Mouse (Mus musculus): Measurements from ENCODE around the gene Rnasek. TPM values are rescaled to one million over a fixed set of nuclear protein-coding genes. Genes with fewer than 3 reads are reported as not detected.

Rnasek gene
- polyA plus RNA-seq, 1 experiment from 2014 or later: 171 TPM

GRCm38 (mm10) chr11:70212423-70212822, 27.2 kb downstream of the Rnasek start, which contains the start of gene Slc16a11:
Slc16a11 (plus strand) TSS chr11:70212752.
- Histone ChIP-seq H3K27ac (no peak within 1 kb of the TSS), H3K4me1 (replicated peaks) (peaks cover 25% of the 10 kb centered on the region), H3K27me3 (ENCODE audit: insufficient read depth, poor library complexity, severe bottlenecking) (peaks cover 56% of the 10 kb centered on the region), H3K9me3 (no peaks in the 10 kb centered on the region), H3K4me3 (peak within 1 kb of the TSS; percentile 50; the same call in 1 of the 2 replicates), H3K36me3 (peaks cover 7% of the 10 kb centered on the region)
- WGBS: 68% methylated on average over 6 of the region's 6 CpGs
- no peak for DNase-seq (ENCODE audit: low spot score)

- Histone ChIP-seq H3K36me3 (peaks cover 2% of the 10 kb centered on the region; the same call in 1 of the 2 replicates), H3K27me3 (ENCODE audit: insufficient read depth, poor library complexity, severe bottlenecking) (peaks cover 51% of the 10 kb centered on the region), H3K4me3 (no peak overlapping the region), H3K9me3 (no peaks in the 10 kb centered on the region), H3K27ac (no peak overlapping the region), H3K4me1 (replicated peaks) (peaks cover 25% of the 10 kb centered on the region)
- 82% methylated on average over 6 of the region's 6 CpGs for WGBS
- no peak for DNase-seq (ENCODE audit: low spot score)
Observed at GRCm38 (mm10) chr11:70211972-70212371, 27.7 kb downstream of the Rnasek start.

- no peak for DNase-seq (ENCODE audit: low spot score)
- 86% methylated on average over 2 of the region's 2 CpGs for WGBS
- Histone ChIP-seq H3K27ac (no peak overlapping the region), H3K36me3 (no peaks in the 10 kb centered on the region), H3K27me3 (ENCODE audit: insufficient read depth, poor library complexity, severe bottlenecking) (peaks cover 38% of the 10 kb centered on the region), H3K4me1 (replicated peaks) (peaks cover 22% of the 10 kb centered on the region), H3K4me3 (no peak overlapping the region), H3K9me3 (no peaks in the 10 kb centered on the region)
Observed at GRCm38 (mm10) chr11:70210681-70211080, 29.0 kb downstream of the Rnasek start.

- Histone ChIP-seq H3K27me3 (ENCODE audit: insufficient read depth, poor library complexity, severe bottlenecking) (peaks cover 20% of the 10 kb centered on the region), H3K4me1 (replicated peaks) (peaks cover 4% of the 10 kb centered on the region), H3K27ac (no peak overlapping the region), H3K4me3 (no peak overlapping the region), H3K9me3 (no peaks in the 10 kb centered on the region), H3K36me3 (no peaks in the 10 kb centered on the region)
- WGBS: 75% methylated on average over 5 of the region's 5 CpGs
- DNase-seq (ENCODE audit: low spot score): no peak
Observed at GRCm38 (mm10) chr11:70208778-70209388, 30.8 kb downstream of the Rnasek start.

GRCm38 (mm10) chr11:70207283-70207682, 32.4 kb downstream of the Rnasek start:
- 89% methylated on average over 7 of the region's 7 CpGs for WGBS
- Histone ChIP-seq H3K36me3 (no peaks in the 10 kb centered on the region), H3K9me3 (no peaks in the 10 kb centered on the region), H3K27me3 (ENCODE audit: insufficient read depth, poor library complexity, severe bottlenecking) (peaks cover 4% of the 10 kb centered on the region), H3K4me1 (replicated peaks) (no peaks in the 10 kb centered on the region), H3K4me3 (no peak overlapping the region), H3K27ac (no peak overlapping the region)
- DNase-seq (ENCODE audit: low spot score): no peak

GRCm38 (mm10) chr11:70206801-70207200, 32.8 kb downstream of the Rnasek start:
- Histone ChIP-seq H3K27ac (no peak overlapping the region), H3K36me3 (no peaks in the 10 kb centered on the region), H3K4me1 (replicated peaks) (no peaks in the 10 kb centered on the region), H3K4me3 (no peak overlapping the region), H3K9me3 (no peaks in the 10 kb centered on the region), H3K27me3 (ENCODE audit: insufficient read depth, poor library complexity, severe bottlenecking) (no peaks in the 10 kb centered on the region)
- WGBS: 81% methylated on average over 2 of the region's 2 CpGs
- DNase-seq (ENCODE audit: low spot score): no peak

GRCm38 (mm10) chr11:70201691-70202090, 38.0 kb downstream of the Rnasek start:
- Histone ChIP-seq H3K4me1 (replicated peaks) (peaks cover 12% of the 10 kb centered on the region; the same call in 1 of the 2 replicates), H3K36me3 (no peaks in the 10 kb centered on the region), H3K9me3 (no peaks in the 10 kb centered on the region), H3K27me3 (ENCODE audit: insufficient read depth, poor library complexity, severe bottlenecking) (no peaks in the 10 kb centered on the region), H3K27ac (no peak overlapping the region), H3K4me3 (no peak overlapping the region)
- peak; percentile 84 for DNase-seq (ENCODE audit: low spot score)
- WGBS: 41% methylated on average over 5 of the region's 5 CpGs

GRCm38 (mm10) chr11:70200036-70200608, 39.5 kb downstream of the Rnasek start:
- DNase-seq (ENCODE audit: low spot score): no peak

GRCm38 (mm10) chr11:70199107-70199506, 40.5 kb downstream of the Rnasek start:
- Histone ChIP-seq H3K36me3 (no peaks in the 10 kb centered on the region), H3K4me3 (no peak overlapping the region), H3K9me3 (no peaks in the 10 kb centered on the region), H3K27ac (no peak overlapping the region), H3K27me3 (ENCODE audit: insufficient read depth, poor library complexity, severe bottlenecking) (no peaks in the 10 kb centered on the region), H3K4me1 (replicated peaks) (peaks cover 12% of the 10 kb centered on the region; the same call in 1 of the 2 replicates)
- no peak for DNase-seq (ENCODE audit: low spot score)
- 85% methylated on average over 8 of the region's 8 CpGs for WGBS

More at GRCm38 (mm10) chr11:70200036-70200608, 39.5 kb downstream of the Rnasek start:
- H3K27ac ChIP-seq: no peak overlapping the region
- WGBS: 86% methylated on average over 5 of the region's 5 CpGs
- no peak overlapping the region for H3K4me3 ChIP-seq
- H3K4me1 ChIP-seq (replicated peaks): peaks cover 12% of the 10 kb centered on the region; the same call in 1 of the 2 replicates
- no peaks in the 10 kb centered on the region for H3K36me3 ChIP-seq
- no peaks in the 10 kb centered on the region for H3K27me3 ChIP-seq (ENCODE audit: insufficient read depth, poor library complexity, severe bottlenecking)
- H3K9me3 ChIP-seq: no peaks in the 10 kb centered on the region

- Histone ChIP-seq H3K9me3 (no peaks in the 10 kb centered on the region), H3K27me3 (ENCODE audit: insufficient read depth, poor library complexity, severe bottlenecking) (no peaks in the 10 kb centered on the region), H3K4me1 (replicated peaks) (peaks cover 12% of the 10 kb centered on the region; the same call in 1 of the 2 replicates), H3K4me3 (no peak overlapping the region), H3K27ac (no peak overlapping the region), H3K36me3 (no peaks in the 10 kb centered on the region)
- 91% methylated on average over 3 of the region's 3 CpGs for WGBS
- no peak for DNase-seq (ENCODE audit: low spot score)
Observed at GRCm38 (mm10) chr11:70198332-70198731, 41.3 kb downstream of the Rnasek start.

- Histone ChIP-seq H3K27me3 (ENCODE audit: insufficient read depth, poor library complexity, severe bottlenecking) (no peaks in the 10 kb centered on the region), H3K27ac (no peak overlapping the region), H3K9me3 (no peaks in the 10 kb centered on the region), H3K4me3 (no peak overlapping the region), H3K4me1 (replicated peaks) (no peaks in the 10 kb centered on the region), H3K36me3 (no peaks in the 10 kb centered on the region)
- DNase-seq (ENCODE audit: low spot score): no peak
- WGBS: 63% methylated on average over 11 of the region's 11 CpGs
Observed at GRCm38 (mm10) chr11:70193354-70194285, 46.0 kb downstream of the Rnasek start.

- no peaks in the 10 kb centered on the region for H3K36me3 ChIP-seq
- no peaks in the 10 kb centered on the region for H3K27me3 ChIP-seq (ENCODE audit: insufficient read depth, poor library complexity, severe bottlenecking)
- no peaks in the 10 kb centered on the region for H3K4me1 ChIP-seq (replicated peaks)
- H3K27ac ChIP-seq: no peak overlapping the region
- no peak overlapping the region for H3K4me3 ChIP-seq
- H3K9me3 ChIP-seq: no peaks in the 10 kb centered on the region
- WGBS: 85% methylated on average over 4 of the region's 4 CpGs
- no peak for DNase-seq (ENCODE audit: low spot score)
Observed at GRCm38 (mm10) chr11:70192157-70192556, 47.5 kb downstream of the Rnasek start.

GRCm38 (mm10) chr11:70191188-70191587, 48.5 kb downstream of the Rnasek start:
- no peaks in the 10 kb centered on the region for H3K4me1 ChIP-seq (replicated peaks)
- no peaks in the 10 kb centered on the region for H3K36me3 ChIP-seq
- H3K9me3 ChIP-seq: no peaks in the 10 kb centered on the region
- no peak for DNase-seq (ENCODE audit: low spot score)
- H3K27ac ChIP-seq: no peak overlapping the region
- no peak overlapping the region for H3K4me3 ChIP-seq
- H3K27me3 ChIP-seq (ENCODE audit: insufficient read depth, poor library complexity, severe bottlenecking): no peaks in the 10 kb centered on the region
- WGBS: 84% methylated on average over 6 of the region's 6 CpGs
